Mouse (Mus musculus) brain, embryonic 14.5 days (tissue): Measurements from ENCODE around the gene Clta. TPM values are rescaled to one million over a fixed set of nuclear protein-coding genes. Genes with fewer than 3 reads are reported as not detected.

Experiments
- DNase-seq: peaks from one replicate; pipeline ENCODE4 v3.0.0-alpha.2; 2011; ENCODE audit warnings: low read depth
- CTCF ChIP-seq: fragments of 200-500 bp; IDR thresholded peaks from 2 replicates; pipeline ENCODE4 v1.5.1; 2012; ENCODE audit warnings: inconsistent platforms, mild to moderate bottlenecking, moderate library complexity, borderline replicate concordance; ENCODE audit not compliant: insufficient read depth, insufficient read length; ENCODE audit errors: extremely low read depth
- POLR2A ChIP-seq: fragments of 200-500 bp; IDR thresholded peaks from 2 replicates; pipeline ENCODE4 v1.6.1; 2012; ENCODE audit warnings: mild to moderate bottlenecking, inconsistent platforms, borderline replicate concordance; ENCODE audit not compliant: poor library complexity, insufficient read depth, insufficient read length, severe bottlenecking; ENCODE audit errors: extremely low read depth
- polyA plus RNA-seq: library from polyadenylated mRNA; depleted of rRNA; stranded (reverse); fragments of >200 nt; gene quantifications from 2 replicates; pipeline ENCODE4 v1.2.3, GENCODE M21; 2012

Gene Clta
- polyA plus RNA-seq, 1 experiment, result 438 TPM

DNA sequence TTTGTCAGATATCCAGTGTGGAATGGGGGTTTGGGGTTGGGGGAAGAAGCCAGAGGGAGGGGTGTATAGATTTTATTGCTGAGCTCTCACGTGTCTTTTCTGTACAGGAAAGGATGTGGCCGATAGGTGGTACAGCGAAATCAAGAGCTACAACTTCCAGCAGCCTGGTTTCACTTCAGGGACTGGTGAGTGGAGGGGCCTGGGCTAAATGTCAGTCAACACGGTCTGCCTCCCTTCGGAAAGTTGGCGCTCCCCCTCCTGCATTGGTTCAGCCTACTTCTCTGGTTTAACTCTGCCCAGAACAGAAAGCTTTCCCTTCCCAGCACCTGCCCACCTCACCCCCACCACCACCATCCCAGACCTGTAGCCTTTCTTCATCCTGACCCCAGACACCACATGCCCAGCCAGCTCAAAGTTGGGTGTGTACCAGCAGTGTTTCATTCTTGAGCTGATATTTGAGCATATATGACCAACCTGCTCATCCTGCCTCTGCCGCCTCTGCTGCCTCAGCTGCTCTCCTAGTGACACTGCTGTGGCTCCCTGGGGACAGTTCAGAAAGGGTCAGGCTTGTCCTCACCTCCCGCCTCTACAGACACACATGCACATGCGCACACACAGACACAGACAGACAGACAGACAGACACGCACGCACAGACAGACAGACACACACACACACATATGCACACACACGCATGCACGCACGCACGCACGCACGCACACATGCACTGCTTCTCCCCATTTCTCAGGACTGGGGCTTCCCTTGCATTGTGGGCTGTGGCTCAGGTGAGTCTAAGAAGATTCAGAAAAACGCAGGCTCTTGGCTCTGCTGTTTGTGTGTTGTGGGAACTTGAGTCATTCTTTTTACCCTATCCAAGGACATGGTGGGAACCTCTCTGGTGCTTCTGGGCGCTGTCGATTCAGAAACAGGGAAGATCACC lies 33.6 kb upstream of the Clta start:
- DNase-seq, result no peak
- no peak for TF ChIP-seq CTCF
- no peak for TF ChIP-seq POLR2A

DNA sequence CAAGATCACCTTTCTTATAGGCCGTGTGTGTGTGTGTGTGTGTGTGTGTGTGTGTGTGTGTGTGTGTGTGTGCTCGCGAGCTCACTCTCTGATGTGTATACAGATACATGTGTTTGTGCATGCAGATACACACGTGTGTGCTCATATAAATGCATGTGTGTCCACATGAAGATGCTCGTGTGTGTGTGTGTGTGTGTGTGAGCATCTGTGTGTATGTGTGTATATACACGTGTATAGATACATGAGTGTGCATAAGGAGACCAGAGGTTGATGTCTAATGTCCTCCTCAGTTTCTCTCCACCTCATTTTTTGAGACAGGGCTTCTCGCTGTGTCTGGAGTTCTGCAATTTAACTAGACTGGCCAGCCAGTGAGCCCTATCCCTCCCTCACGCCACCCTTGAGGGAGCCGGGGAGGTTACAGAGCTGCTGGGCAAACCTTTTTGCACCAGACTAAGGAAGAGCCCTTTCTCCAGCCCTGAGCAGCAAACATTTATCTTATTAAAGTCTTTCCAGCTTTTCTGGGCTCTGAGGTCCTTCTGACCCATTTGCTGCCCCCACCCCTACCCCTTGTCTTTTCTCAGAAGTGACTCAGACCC lies 32.6 kb upstream of the Clta start:
- DNase-seq, result no peak
- TF ChIP-seq POLR2A, result no peak
- no peak for TF ChIP-seq CTCF

DNA sequence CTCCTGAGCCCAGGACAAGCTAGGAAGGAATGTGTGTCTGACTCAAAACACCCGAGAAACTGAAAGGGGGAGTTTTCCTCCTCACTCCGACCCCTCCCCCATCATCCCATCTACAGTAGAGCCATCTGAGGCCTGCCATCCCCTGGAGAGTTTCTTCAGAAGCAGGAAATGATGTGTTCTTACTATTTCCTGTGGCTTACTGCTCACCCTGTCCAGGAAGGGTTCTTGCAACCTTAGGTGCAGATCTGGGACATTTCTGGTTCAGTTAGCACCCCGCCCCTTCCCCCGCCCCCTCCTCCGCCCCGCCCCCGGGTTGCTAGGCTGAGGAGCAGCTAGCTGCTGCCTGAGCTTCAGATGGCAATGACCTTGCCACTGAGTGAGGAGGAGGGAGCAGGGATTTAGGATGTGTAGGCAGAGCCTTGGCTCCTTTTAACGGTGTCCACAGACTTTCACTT lies 32.1 kb upstream of the Clta start:
- peak; percentile 29 for DNase-seq

DNA sequence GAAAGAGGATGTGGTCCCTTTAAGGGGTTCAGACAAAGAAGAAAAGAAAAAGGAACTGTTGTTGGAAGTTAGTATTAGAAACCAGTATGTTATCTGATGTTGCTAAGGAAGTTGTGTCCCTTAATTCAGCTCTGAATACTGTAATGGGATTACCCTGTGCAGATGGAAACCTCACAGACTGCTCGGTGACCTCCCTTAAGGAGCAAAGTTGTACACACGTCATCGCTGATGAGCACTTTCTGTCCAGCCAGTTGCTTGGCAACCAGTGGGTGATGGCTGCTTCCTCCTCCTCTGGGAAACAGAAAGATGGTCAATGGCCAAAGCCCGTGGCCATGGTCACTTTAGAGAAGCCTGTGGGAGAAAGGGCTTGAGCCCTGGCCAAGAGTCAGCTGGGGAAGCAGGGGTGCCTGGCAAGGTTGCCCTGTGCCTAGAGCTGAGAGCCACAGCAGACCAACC lies 30.7 kb upstream of the Clta start:
- no peak for TF ChIP-seq CTCF
- TF ChIP-seq POLR2A, result no peak
- no peak for DNase-seq

More for the DNA sequence above, 32.1 kb upstream of the Clta start:
- TF ChIP-seq CTCF (no peak), POLR2A (no peak)

DNA sequence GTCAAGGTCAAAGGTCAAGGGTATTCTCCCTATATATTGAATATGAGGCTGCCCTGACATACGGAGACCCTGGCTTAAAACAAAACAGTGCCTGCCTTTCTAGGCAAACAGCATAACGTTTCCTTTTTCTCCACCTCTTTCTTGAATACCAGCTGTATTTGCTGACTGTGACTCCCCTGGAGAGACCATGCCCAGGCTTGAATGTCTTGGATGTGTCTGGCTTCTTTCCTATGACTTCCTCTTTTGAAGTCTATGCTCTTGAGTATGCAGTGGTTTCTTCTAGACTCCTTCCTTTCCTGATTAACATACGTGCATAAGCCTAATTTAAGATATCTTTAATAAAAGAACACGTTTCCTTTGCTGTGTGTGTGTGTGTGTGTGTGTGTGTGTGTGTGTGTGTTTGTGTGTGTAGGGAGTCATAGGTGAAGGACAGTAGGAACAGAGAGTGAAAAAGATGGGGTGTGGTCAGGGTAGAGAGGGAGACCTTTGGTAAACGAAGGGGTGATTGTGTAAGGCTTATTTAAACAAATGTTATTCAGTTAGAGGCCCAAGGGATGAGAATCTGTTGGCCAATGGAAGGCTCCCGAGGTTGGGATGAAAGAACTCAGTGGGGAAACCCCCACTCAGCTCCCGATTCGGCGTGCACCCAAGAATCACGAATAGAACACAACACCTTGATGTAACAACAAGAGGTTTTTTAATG lies 29.2 kb upstream of the Clta start:
- TF ChIP-seq POLR2A (no peak), CTCF (no peak)
- DNase-seq, result no peak

DNA sequence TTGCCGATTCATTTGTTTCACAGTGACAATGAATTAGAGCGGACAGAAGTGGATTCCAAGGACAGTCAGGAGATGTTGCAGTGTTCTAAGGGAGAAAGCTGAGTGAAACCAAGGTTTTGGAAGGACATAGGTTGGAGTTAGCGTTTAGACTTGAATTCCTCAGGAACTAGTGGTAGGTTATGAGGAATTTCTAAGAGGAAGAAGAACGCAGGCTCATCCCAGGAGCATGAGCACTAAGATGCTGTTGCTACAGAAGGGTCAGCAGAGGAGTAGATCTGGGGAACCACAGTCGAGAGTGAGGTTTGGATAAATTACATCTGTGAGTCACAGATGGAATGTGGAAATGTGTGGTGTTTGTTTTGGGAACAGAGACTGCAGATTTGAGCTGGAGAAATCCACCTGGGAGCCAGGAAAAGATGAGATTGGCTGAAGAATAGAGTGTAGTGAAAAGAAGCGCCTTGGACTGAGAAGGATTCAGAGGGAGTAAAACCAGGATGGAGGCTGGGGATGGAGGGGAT lies 28.0 kb upstream of the Clta start:
- TF ChIP-seq CTCF (no peak), POLR2A (no peak)
- no peak for DNase-seq

DNA sequence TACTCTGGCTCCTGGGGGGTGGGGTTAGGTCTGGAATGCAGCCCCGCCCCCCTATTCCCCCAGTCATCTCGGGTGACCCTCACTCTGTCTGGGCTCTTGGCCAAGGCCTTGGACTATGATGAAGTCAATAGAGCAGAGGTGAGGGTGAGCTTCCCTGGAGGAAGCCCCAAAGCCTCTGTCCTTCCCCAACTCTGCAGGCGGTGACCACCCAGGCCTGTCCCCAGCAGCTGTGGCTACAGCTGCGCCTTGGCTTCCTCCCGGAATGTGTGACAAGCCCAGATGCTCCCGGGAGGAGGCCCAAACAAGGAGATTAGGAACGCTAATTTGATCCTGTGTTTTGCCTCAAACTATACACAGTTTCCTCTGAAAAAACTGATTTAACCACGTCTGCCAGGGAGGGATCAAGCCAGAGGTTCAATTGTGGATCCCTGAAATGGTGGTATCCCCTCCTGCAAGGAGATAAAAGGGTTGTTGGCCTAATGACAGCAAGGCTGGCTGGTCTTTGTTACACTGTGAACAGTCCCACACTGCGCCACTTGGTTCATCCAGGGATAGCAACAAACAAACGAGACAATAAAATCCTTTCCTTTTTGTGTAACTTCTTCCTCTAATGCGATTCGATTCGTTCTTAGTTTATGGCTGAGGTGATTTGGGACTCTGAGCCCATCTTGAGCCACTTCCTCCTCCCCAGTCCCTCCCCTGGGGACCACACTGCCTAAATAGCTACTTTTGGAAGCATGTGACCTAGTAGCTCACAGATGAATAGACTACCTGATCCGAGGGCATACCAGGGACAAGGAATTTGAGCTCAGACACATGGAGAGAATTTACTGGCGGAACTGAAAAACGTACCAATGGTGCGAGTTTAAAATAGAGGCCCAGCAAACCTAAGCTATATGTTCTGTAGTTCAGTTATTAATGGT lies 25.5 kb upstream of the Clta start:
- TF ChIP-seq POLR2A (no peak), CTCF (no peak)
- DNase-seq, result peak; percentile 67

DNA sequence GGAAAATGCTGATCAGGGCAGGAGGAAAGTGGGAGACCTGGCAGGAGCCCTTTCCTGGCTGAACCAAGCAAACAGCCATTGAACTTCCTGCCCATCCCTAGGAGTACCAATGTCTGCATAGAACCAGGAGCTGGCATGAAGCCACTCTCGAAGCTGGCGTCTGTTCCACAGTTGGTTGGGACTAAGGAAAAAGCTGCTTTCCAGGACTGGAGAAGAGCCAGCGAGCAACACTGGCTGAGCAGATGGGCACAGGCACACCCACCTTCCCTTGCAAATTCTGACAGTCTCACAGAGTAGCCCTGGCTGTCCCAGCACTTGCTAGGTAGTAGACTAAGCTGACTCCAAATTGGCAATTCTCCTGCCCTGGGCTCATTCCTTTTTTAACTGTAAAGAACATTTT lies 24.5 kb upstream of the Clta start:
- TF ChIP-seq CTCF (no peak), POLR2A (no peak)
- peak; percentile 95 for DNase-seq

DNA sequence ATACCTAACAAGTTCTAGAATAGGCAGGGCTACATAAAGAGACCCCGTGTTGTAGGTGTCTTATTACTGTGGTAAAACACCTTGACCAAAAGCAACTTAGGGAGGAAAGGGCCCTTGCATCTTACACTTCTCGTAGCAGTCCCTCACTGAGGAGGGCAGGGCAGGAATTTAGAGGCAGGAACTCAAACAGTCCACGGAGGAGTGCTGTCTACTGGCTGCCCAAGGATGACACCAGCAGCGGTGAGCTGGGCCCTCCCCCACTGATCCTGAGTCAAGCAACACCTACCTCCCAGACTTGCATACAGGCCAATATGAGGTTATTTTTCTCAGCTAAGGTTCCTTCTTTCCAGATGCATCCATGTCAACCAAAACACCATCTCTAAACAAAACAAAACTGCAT lies 24.0 kb upstream of the Clta start:
- no peak for TF ChIP-seq POLR2A
- no peak for TF ChIP-seq CTCF
- no peak for DNase-seq

DNA sequence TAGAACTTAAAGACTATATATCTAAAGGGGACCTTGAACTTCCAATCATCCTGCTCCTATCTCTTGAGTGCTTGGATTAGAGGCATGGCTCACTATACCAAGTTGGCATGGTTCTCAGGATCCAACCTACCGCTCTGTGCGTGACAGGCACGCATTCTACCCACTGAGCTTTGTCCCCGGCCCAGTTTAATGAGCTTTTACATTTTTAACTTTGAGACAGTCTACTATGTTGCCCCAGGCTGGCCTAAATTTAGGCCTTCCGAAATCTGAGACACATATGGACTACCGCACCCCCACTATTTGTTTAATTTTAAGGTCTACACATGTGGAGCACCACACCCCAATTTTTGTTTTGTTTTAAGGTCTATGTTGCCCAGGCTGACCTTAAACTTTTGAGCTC lies 23.4 kb upstream of the Clta start:
- TF ChIP-seq CTCF (no peak), POLR2A (no peak)
- no peak for DNase-seq
